Mouse (Mus musculus) ES-Bruce4 (cell line): ENCODE results near the gene Sec14l2. TPM values are rescaled to one million over a fixed set of nuclear protein-coding genes. Genes with fewer than 3 reads are reported as not detected.
"Not testable (repeated sequence)": the region's sequence is repeated elsewhere in the genome, so short reads cannot be mapped to it uniquely, and the experiment has no call there.

Experiments used
- H3K27ac ChIP-seq: 2 replicates; pipeline ENCODE4 v1.5.1; 2012; ENCODE audit warnings: low read length, inconsistent platforms; ENCODE audit not compliant: insufficient read depth
- H3K27me3 ChIP-seq: 2 replicates; pipeline ENCODE4 v1.6.1; 2012; ENCODE audit warnings: mild to moderate bottlenecking, low read length, inconsistent platforms; ENCODE audit not compliant: control insufficient read depth, poor library complexity, insufficient read depth, severe bottlenecking
- H3K36me3 ChIP-seq: 2 replicates; pipeline ENCODE4 v1.6.1; 2012; ENCODE audit warnings: inconsistent platforms, mild to moderate bottlenecking, low read length, moderate library complexity; ENCODE audit not compliant: control insufficient read depth, poor library complexity, insufficient read depth, severe bottlenecking
- H3K4me1 ChIP-seq: one replicate; pipeline ENCODE4 v1.8.1; 2011; ENCODE audit warnings: low read length; ENCODE audit not compliant: control insufficient read depth, insufficient read depth
- H3K4me3 ChIP-seq: 2 replicates; pipeline ENCODE4 v1.5.1; 2011; ENCODE audit warnings: low read depth, mild to moderate bottlenecking, low read length
- H3K9ac ChIP-seq: 2 replicates; pipeline ENCODE4 v1.6.1; 2012; ENCODE audit warnings: low read depth, mild to moderate bottlenecking, inconsistent platforms; ENCODE audit not compliant: poor library complexity, severe bottlenecking
- H3K9me3 ChIP-seq: replicated peaks from 2 replicates; pipeline ENCODE4 v1.6.1; 2012; ENCODE audit warnings: mild to moderate bottlenecking, low read length, inconsistent platforms; ENCODE audit not compliant: control insufficient read depth, poor library complexity, insufficient read depth, severe bottlenecking
- CTCF ChIP-seq: IDR thresholded peaks from one replicate; pipeline ENCODE4 v1.8.1; 2011; ENCODE audit warnings: low read depth, low read length
- EP300 ChIP-seq: IDR thresholded peaks from 2 replicates; pipeline ENCODE4 v1.6.1; 2011; ENCODE audit warnings: low read depth, low read length; ENCODE audit not compliant: insufficient read depth
- POLR2A ChIP-seq: IDR thresholded peaks from one replicate; pipeline ENCODE4 v1.8.1; 2011; ENCODE audit warnings: low read length; ENCODE audit not compliant: insufficient read depth
- polyA plus RNA-seq: library from polyadenylated mRNA; stranded (reverse); fragments of >200 nt; gene quantifications from 2 replicates; pipeline ENCODE4 v1.2.4, GENCODE M21; 2011; ENCODE audit warnings: low read depth; ENCODE audit not compliant: missing spikeins, insufficient read depth, insufficient read length

The Sec14l2 gene
- polyA plus RNA-seq, 1 experiment, result 5.4 TPM

GRCm38 (mm10) chr11:4116458-4117141 is 6.6 kb downstream of the Sec14l2 start:
- TF ChIP-seq CTCF (no peak), POLR2A (no peak), EP300 (no peak)
- H3K4me1 ChIP-seq, result no peaks in the 10 kb centered on the region
- no peak overlapping the region for H3K4me3 ChIP-seq
- no peaks in the 10 kb centered on the region for H3K36me3 ChIP-seq
- H3K9me3 ChIP-seq, result no peaks in the 10 kb centered on the region
- no peak overlapping the region for H3K27ac ChIP-seq
- no peak overlapping the region for H3K9ac ChIP-seq
- no peaks in the 10 kb centered on the region for H3K27me3 ChIP-seq

- H3K4me1 ChIP-seq, result no peaks in the 10 kb centered on the region
- no peaks in the 10 kb centered on the region for H3K27me3 ChIP-seq
- TF ChIP-seq EP300 (no peak), CTCF (no peak), POLR2A (no peak)
- H3K27ac ChIP-seq, result no peak overlapping the region
- H3K36me3 ChIP-seq, result no peaks in the 10 kb centered on the region
- no peak overlapping the region for H3K4me3 ChIP-seq
- no peak overlapping the region for H3K9ac ChIP-seq
- no peaks in the 10 kb centered on the region for H3K9me3 ChIP-seq
These were observed 7.8 kb downstream of the Sec14l2 start for GRCm38 (mm10) chr11:4115407-4115806.

GRCm38 (mm10) chr11:4114541-4114940 is 8.7 kb downstream of the Sec14l2 start:
- H3K27ac ChIP-seq, H3K9ac ChIP-seq, H3K4me3 ChIP-seq, H3K4me1 ChIP-seq, H3K36me3 ChIP-seq, H3K27me3 ChIP-seq, H3K9me3 ChIP-seq: not testable (repeated sequence)

GRCm38 (mm10) chr11:4113970-4114369 is 9.2 kb downstream of the Sec14l2 start:
- TF ChIP-seq POLR2A, result no peak
- TF ChIP-seq CTCF, result no peak
- TF ChIP-seq EP300, result no peak
- no peaks in the 10 kb centered on the region for H3K9me3 ChIP-seq

GRCm38 (mm10) chr11:4113496-4113895 is 9.7 kb downstream of the Sec14l2 start:
- no peak overlapping the region for H3K27ac ChIP-seq
- TF ChIP-seq CTCF (no peak), EP300 (no peak), POLR2A (no peak)
- H3K4me3 ChIP-seq, result no peak overlapping the region
- no peak overlapping the region for H3K9ac ChIP-seq
- H3K27me3 ChIP-seq, result no peaks in the 10 kb centered on the region
- H3K9me3 ChIP-seq, result no peaks in the 10 kb centered on the region
- H3K4me1 ChIP-seq, result no peaks in the 10 kb centered on the region
- H3K36me3 ChIP-seq, result no peaks in the 10 kb centered on the region

More at GRCm38 (mm10) chr11:4113970-4114369, 9.2 kb downstream of the Sec14l2 start:
- Histone ChIP-seq H3K27me3 (no peaks in the 10 kb centered on the region), H3K9ac (no peak overlapping the region), H3K36me3 (no peaks in the 10 kb centered on the region), H3K27ac (no peak overlapping the region), H3K4me3 (no peak overlapping the region), H3K4me1 (no peaks in the 10 kb centered on the region)

- Histone ChIP-seq H3K9ac (no peak overlapping the region), H3K27ac (no peak overlapping the region), H3K4me1 (no peaks in the 10 kb centered on the region), H3K4me3 (no peak overlapping the region), H3K9me3 (no peaks in the 10 kb centered on the region), H3K36me3 (no peaks in the 10 kb centered on the region), H3K27me3 (no peaks in the 10 kb centered on the region)
- TF ChIP-seq EP300, result no peak
- no peak for TF ChIP-seq CTCF
- TF ChIP-seq POLR2A, result no peak
These were observed 10.4 kb downstream of the Sec14l2 start for GRCm38 (mm10) chr11:4112861-4113260.
